Mouse (Mus musculus): ENCODE measurements around the gene Ctnnd2.

The Ctnnd2 gene

DNA sequence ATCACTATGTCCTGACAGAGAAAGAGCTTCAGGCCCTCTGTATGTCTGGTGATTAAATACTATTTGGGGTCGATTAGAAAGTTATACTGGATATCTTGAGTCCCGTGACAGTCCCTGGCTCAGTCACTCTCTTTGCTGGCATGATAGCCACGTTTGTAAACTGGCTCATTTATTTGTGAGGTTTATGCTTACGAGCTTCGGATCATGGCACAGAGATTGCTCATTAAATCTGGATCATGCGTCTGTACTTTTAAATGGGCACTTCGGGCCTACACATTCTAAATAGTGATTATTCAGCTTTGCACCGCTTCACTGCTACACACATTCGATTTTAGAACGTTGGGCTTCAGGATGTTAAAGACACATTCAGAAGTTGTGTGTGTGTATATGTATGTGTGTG lies 96.4 kb downstream of the Ctnnd2 start:
- no peak for DNase-seq

DNA sequence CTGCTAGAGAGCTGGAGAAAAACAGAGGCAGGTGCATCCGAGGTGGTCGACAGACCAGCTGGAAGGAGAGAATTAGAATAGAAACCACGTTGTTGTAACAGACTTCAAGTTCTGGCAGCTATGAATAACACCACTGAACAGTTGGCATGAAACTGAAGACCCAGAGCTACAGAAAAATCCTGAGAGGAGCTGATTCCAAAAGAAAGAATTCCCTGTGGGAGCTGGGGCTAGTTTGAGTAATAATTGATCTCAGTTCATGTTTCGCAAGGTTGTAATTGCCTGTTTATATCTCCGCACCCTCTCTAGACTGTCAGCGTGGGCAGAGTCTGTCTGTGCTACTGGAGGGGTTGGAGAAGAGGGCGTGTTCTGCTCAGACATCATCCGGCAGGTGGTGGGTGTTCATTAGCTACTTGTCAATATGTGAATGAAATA lies 98.8 kb downstream of the Ctnnd2 start:
- DNase-seq = no peak

- DNase-seq = no peak
These were observed 99.9 kb downstream of the Ctnnd2 start for GRCm38 (mm10) chr15:30272326-30272725.

- no peak for DNase-seq
These were observed 103.3 kb downstream of the Ctnnd2 start for GRCm38 (mm10) chr15:30275721-30276120.

DNA sequence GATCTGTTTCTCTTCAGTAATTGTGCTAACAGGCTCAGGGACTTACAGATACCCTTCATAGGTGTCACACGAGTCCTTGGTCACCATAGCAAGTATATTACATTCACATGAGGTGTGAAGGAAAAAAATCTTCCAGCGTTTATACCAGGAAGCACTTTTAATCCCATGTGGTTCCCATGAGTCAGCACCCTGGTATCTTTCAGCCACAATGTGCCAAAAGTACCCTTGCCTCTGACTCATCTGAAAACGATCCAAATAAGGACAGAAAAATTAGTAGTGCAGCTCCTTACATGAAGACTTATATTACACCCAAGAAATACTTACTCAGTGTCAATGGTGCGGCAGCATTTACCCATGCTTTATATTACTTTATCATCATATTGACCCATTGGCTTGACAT lies 104.3 kb downstream of the Ctnnd2 start:
- DNase-seq = no peak

DNA sequence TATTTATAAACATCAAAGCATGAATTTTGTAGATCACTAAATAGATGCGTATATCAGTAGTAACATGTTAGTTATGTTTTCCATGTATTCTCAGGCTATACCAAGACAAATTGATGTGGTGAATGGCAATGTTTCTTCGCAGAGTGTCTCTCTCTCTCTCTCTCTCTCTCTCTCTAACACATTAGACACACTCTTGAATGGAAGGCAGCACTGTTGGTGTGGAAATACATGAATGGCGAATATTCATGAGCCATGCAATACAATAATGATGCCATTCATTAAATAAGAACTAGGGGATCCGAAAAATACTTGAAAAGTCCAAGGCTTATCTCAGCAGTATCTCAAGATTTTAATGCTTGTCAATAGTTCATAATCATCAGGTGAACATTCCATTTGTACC lies 106.2 kb downstream of the Ctnnd2 start:
- no peak for DNase-seq

DNA sequence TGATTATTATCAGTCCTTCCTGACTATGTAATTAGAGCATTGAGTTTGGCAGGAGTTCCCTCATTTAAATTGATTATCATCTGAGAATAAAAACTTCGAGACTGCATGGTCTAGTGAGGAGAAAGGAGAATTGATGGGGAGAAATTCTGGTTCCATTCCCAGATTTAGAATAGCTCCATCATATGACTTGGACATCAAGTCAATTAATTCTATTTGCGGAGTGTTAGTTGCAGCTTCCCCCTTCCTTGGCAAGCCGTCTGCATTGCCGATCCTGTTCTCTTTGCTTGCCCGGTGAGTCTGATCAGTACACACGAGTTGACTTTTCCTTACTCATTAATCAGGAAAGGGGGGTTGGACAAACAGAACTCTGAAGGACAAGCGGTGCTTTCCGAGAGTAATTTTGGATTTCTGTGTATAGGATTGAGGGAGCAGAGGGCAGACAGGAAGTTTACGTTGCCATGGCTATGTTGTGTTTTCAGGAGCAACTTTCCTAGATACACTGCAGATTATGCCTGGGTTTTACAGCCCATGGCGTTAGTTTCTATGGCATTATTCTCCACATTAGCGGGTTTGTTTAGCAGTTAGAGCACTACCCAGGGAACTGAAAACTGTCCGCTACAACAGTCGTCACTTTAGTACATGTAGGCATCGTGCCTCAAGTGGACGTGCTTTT lies 113.3 kb downstream of the Ctnnd2 start:
- DNase-seq = no peak

- DNase-seq = no peak
These were observed 113.9 kb downstream of the Ctnnd2 start for GRCm38 (mm10) chr15:30286245-30286642.

- no peak for DNase-seq
These were observed 130.4 kb downstream of the Ctnnd2 start for GRCm38 (mm10) chr15:30302824-30303223.

DNA sequence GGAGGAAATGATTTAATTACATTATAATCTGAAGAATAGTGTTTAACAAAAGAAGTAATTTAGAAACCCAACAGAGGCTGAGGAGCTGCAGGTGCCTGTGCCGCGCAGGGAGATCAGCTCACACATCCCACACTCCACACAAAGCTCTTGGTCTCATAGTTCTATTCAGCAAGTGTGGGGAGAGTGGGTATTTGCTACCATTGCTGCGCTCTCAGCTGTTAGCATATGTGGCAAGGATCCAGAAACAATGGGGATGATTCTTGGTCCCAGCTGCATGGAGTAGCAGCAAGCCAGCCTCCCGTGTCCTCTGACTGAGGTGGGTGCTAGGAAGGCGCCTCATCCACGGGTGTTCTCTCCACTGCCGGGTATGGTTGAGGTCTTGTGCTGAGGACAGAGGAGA lies 134.0 kb downstream of the Ctnnd2 start:
- no peak for DNase-seq

GRCm38 (mm10) chr15:30322543-30322942 lies 150.2 kb downstream of the Ctnnd2 start:
- no peak for DNase-seq

DNA sequence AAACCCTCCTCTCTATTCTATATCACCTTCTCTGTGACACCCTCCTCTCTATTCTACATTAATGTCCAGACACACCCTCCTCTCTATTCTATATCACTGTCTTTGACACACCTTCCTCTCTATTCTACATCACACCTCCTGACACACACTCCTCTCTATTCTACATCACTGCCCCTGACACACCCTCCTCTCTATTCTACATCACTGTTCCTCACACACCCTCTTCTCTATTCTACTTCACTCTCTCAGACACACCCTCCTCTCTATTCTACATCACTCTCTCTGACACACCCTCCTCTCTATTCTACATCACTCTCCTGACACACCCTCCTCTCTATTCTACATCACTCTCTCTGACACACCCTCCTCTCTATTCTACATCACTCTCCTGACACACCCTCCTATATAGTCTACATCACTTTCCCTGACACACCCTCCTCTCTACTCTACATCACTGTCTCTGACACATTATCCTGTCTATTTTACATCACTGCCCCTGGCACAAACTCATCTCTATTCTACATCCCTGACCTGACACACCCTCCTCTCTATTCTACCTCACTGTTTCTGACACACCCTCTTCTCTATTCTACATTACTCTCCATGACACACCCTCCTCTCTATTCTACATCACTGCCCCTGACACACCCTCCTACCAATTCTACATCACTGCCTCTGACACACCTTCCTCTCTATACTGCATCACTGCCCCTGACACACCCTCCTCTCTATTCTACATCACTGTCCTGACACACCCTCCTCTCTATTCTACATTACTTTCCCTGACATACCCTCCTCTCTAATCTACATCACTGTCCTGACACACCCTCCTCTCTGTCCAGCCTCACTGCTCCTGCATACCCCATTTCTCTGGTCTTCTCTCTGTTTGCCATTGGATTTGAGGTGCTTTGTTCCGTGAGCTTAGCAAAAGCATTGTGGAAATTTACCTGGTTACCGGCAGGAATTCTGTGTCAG lies 161.2 kb downstream of the Ctnnd2 start:
- DNase-seq = no peak

GRCm38 (mm10) chr15:30338585-30339197 lies 166.3 kb downstream of the Ctnnd2 start:
- no peak for DNase-seq

DNA sequence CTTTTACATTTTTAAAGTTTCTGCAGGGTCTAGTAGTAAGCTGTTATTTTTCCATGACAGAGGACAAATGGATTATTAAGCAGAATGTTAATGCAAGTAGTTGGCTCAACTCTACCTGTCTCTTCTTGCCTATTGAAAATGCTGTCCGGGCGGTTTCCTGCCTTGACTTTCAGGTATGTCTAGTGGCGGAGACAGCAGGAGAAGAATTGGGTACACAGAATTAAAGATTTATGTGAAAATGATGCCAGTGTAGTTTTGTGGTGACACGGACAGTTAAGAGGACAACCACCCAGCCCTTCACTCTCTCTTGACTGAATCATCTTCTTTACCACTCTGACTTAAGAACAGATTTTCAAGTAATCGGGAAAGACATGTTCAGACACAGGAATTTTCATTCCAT lies 173.4 kb downstream of the Ctnnd2 start:
- DNase-seq = no peak

GRCm38 (mm10) chr15:30364491-30364890 lies 192.1 kb downstream of the Ctnnd2 start:
- DNase-seq = no peak

DNA sequence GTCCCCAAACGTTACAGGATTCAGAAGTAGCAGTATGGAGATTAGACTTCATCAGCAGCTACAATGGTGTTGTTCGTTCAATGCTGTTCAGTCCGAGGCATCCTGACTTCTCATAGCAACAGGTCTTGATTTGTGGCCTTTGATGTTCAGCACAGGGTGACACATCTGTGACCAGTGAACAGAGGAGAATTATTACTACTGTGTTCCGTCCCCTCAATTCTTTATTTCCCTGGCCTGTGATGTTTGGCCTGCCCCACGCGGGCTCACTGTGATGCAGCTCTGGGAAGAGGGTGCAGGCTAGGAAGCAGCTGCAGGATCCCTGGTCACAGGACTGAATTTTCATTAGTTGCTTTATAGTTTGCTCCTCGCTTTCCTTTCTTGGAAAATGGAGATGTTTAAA lies 197.6 kb downstream of the Ctnnd2 start:
- no peak for DNase-seq

GRCm38 (mm10) chr15:30371151-30371550 lies 198.8 kb downstream of the Ctnnd2 start:
- no peak for DNase-seq

DNA sequence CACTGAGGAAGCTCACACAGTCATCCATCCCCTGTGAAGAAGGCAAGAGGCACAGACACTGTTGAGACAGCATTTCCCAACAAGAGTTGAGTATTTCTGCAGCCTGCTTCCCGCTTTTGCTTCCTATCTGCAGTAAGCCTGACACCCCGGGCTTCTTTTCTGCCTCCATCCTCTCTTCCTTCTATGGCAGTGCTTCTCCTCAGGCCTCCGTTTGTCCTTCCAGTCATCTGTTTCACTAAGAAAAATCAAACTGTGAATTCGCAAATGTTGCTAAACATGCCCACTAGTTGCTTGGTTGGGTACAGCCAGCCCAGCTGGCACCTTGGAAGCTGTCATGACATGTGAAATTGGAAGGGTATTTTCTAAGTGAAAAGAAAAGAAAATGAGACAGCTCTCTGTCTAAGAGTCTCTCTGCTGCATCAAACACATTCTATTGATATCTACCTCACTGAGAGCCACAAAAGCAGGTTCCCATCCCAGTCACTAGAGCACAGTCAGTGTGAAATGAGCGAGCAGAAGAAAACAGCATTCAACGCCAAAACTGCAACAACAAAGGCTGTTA lies 201.3 kb downstream of the Ctnnd2 start:
- DNase-seq = no peak

- no peak for DNase-seq
These were observed 202.5 kb downstream of the Ctnnd2 start for GRCm38 (mm10) chr15:30374907-30375306.

GRCm38 (mm10) chr15:30383075-30383842 lies 210.9 kb downstream of the Ctnnd2 start:
- peak; percentile 38 for DNase-seq

GRCm38 (mm10) chr15:30384386-30384785 lies 212.0 kb downstream of the Ctnnd2 start:
- DNase-seq = no peak

DNA sequence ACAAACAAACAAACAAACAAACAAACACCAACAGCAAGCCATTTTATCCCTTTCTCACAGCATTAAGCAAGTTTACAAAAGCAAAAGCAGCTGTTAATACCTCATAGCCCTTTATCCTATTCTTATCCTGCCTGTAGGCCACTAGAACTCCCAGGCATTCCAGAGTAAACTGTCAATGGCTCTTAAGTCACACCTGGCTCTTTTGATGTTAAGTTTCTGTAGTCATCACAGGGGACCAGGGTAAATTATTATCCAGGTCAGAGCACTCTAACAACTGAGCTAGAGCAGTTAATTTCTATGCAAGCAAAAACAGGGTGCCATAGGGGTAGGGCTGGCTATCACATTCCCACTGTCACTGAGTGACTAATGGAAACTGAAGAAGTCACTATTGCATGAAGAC lies 214.1 kb downstream of the Ctnnd2 start:
- peak; percentile 17 for DNase-seq

DNA sequence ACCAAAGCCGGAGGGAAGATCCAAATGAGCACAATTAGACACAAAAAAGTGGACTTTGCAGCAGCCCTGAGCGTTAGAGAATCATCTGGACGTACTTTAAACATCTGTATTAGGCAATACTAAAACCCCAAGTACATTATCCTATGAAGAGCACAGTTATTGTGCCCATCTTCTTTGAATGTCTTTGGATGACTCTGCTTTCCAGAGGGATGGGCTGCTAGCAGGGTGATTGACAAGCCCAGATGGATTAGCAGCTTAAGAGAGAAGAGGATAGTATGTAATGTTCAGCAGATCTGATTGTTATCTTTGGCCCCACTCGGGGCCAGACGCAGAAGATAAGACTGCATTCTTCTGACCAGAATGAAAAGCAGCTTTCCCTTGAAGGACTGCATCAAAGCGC lies 214.9 kb downstream of the Ctnnd2 start:
- no peak for DNase-seq
